ENCODE assay signal across 27 mouse cellular contexts in the genomic region with DNA sequence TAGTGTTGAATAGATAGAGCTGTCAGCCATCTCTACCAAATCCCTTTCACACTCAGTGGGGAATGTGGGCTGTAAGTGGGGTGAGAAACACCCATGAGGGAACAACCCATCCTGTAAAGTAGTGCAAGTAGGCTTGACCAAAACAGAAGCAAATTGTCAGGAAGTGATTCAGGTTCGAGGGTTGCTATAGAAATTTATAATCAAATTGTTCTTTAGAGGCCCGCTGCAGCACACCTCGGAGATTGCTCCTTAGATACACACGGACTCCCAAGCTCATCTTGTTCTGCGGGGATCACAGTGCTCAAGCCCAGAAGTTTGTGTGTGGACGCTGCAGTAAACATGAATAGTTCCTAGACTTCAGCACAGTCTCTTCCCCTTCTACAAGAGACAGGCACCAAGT. TPM values are rescaled to one million over a fixed set of nuclear protein-coding genes. Genes with fewer than 3 reads are reported as not detected.
"Had no signal": no experiment of that assay in that cellular context is flagged by ENCODE, and none has a peak within 500 bp of the region (broad histone marks: within the 10 kb centered on the region; RNA-seq: fewer than 3 reads in every experiment).

Klrg1 (minus strand) TSS at position 101 of the 400 bp plus-strand sequence.

- H3K27me3 ChIP-seq: heart, embryonic 12.5 days; hindbrain, embryonic 12.5 days; kidney, embryonic 15.5 days; limb, embryonic 12.5 days; liver, embryonic 13.5 days had no signal

- H3K4me1 ChIP-seq: heart, embryonic 12.5 days; hindbrain, embryonic 10.5 days; hindbrain, embryonic 12.5 days; kidney, embryonic 15.5 days; limb, embryonic 10.5 days; limb, embryonic 12.5 days; liver, embryonic 13.5 days had no signal

- DNase-seq: gastrocnemius, postnatal 14 days; gastrocnemius, postnatal 36 days; heart, adult 2 months; heart, postnatal 10 days; heart, postnatal 4 days; kidney, adult 11 months; kidney, adult 2 months; kidney, adult 9 months; kidney, postnatal 14 days; kidney, postnatal 36 days; liver; liver, embryonic 13.5 days had no signal

- H3K4me2 ChIP-seq: heart, embryonic 12.5 days; hindbrain, embryonic 12.5 days; hindbrain, embryonic 14.5 days; kidney, embryonic 15.5 days; limb, embryonic 12.5 days; liver, embryonic 11.5 days; liver, embryonic 13.5 days had no signal

- H3K9me3 ChIP-seq: heart, embryonic 12.5 days; hindbrain, embryonic 10.5 days; hindbrain, embryonic 12.5 days; kidney, embryonic 15.5 days; limb, embryonic 10.5 days; limb, embryonic 12.5 days; liver, embryonic 13.5 days had no signal

- H3K9ac ChIP-seq: heart, embryonic 12.5 days; hindbrain, embryonic 12.5 days; hindbrain, embryonic 14.5 days; kidney, embryonic 15.5 days; limb, embryonic 12.5 days; liver, embryonic 13.5 days had no signal

- H3K4me3 ChIP-seq: heart, adult 2 months; heart, embryonic 12.5 days; hindbrain, embryonic 10.5 days; hindbrain, embryonic 12.5 days; kidney, embryonic 15.5 days; left cerebral cortex, adult 2 months; limb, embryonic 10.5 days; limb, embryonic 12.5 days; liver, embryonic 13.5 days had no signal

- H3K36me3 ChIP-seq: heart, embryonic 12.5 days; hindbrain, embryonic 10.5 days; hindbrain, embryonic 12.5 days; kidney, embryonic 15.5 days; limb, embryonic 10.5 days; limb, embryonic 12.5 days; liver, embryonic 13.5 days had no signal

- H3K27ac ChIP-seq: heart, adult 2 months; hindbrain, embryonic 10.5 days; hindbrain, embryonic 12.5 days; hindbrain, embryonic 14.5 days; kidney, embryonic 15.5 days; kidney, postnatal 0 days; left cerebral cortex, adult 2 months; limb, embryonic 10.5 days; limb, embryonic 12.5 days; liver, embryonic 13.5 days had no signal

- ATAC-seq: hindbrain, embryonic 16.5 days; intestine, embryonic 16.5 days had no signal

RNA-seq across cellular contexts. Expression of gene Klrg1, which starts in this region (rescaled TPM):
- polyA plus RNA-seq: heart, embryonic 12.5 days; heart, embryonic 14.5 days; heart, embryonic 16.5 days; intestine, embryonic 14.5 days; intestine, embryonic 16.5 days; kidney, embryonic 15.5 days; limb, embryonic 10.5 days; limb, embryonic 12.5 days; liver, embryonic 11.5 days; liver, embryonic 13.5 days had no signal
